Mouse (Mus musculus) skeletal muscle tissue, adult 2 months (tissue): ENCODE measurements at regions not wholly inside any gene's neighbourhood (a gene's known extent, or its start where the extent isn't known, plus 50 kb on each side); places are given as distances from the start of the nearest gene placed in this dataset.
"Not testable (repeated sequence)": the region's sequence is repeated elsewhere in the genome, so short reads cannot be mapped to it uniquely, and the experiment has no call there.

Experiments
- DNase-seq: peaks from one replicate; pipeline ENCODE4 v3.0.0-alpha.2; 2012; ENCODE audit warnings: low read depth, low spot score

DNA sequence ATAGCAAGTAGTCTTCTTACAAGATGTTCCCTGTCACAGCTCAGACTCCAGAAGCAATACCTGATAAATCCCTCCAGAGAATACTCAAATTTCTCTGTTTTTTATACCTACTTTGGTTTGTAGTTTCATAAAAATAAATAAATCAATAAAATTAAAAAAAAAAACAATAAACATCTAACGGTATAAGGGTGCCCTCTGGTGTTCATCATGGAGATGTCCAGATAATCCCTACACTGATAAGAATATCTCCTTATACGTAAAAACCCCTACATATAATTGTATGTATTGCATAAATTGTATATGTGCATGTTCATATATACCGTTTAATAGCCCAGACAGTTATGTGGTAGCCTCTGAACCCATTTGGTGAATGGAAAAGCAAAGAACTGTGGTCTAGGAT is 75.7 kb upstream of the Olfr1324 start:
- DNase-seq: no peak

DNA sequence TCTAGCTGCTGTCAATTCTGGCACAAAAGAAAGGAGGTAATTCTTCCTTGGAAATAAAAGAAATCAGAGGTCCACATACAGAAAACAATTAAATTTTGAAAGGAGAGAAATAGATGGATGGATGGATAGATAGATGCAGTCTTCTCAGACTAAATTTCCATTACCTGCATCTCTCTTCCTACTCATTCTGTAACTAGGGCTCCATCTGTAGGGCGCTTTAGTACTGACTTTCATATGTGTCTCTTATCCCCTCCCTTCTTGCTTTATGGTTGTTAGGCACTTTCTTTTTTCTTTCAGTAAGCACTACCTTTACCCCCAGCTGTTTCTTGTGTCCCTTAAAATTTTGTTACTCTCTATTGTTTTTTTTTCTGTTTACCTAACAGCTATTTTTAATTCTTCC is 72.9 kb upstream of the Olfr1324 start:
- no peak for DNase-seq

DNA sequence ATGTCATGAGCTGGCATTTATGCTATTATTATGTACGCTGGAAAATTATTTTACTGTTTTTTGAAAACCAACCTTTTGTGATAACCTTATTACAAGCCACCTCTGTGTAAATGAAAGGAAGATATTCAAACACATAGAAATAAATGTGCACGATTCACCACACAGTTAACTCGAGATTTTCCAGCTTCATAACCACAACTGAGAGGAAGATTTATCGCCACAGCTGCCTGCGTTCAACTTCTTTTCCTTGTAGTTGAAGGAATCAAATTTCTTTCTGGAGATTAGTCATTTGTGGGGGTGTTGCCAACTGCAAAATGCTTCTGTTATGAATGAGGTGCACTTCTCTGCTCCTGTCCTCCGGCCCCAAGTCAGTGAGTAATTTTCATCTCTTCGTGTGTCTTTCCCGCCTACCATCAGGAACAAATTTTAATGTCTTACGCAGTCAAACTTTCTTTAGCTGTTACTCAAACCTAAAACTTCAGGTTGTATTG is 62.2 kb upstream of the Olfr1324 start:
- not testable (repeated sequence) for DNase-seq
